Comparison of ENCODE assay signal across 16 mouse cellular contexts in the genomic region with DNA sequence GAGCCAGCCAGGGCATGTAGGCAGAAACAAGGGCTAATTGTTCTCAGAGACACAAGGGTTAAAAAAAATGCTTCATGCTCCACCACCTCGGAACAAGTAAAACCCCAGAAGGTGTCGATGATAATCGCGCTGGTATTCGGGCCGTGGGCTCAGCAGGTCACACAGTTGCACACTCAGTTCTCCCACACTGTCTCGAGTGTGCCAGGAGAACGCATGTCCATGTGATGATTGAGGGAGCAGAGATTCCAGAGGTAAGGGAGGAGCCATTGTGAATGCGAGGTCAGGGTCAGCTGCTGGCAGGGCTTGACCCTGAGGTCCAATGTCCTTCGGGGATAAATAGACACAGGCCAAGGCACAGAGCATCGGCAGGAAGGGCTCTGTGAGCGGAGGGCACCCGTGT.
DNase-seq lines count a peak whose midpoint lies in the region; ATAC-seq and TF ChIP-seq lines count a peak whose summit lies in the region.
"Had no signal": no experiment of that assay in that cellular context is flagged by ENCODE, and none has a peak within 500 bp of the region (broad histone marks: within the 10 kb centered on the region; RNA-seq: fewer than 3 reads in every experiment).

No protein-coding gene starts in this region.

- H3K4me3 ChIP-seq in forebrain, embryonic 11.5 days (ENCODE audit: low read depth, low read length): no peak overlapping the region
- no peak overlapping the region for H3K4me3 ChIP-seq in forebrain, embryonic 13.5 days
- no peak overlapping the region for H3K4me3 ChIP-seq in kidney, embryonic 15.5 days (replicated peaks)
- H3K4me3 ChIP-seq in stomach, embryonic 16.5 days (replicated peaks; ENCODE audit: low read length): no peak overlapping the region
- no peak overlapping the region for H3K4me3 ChIP-seq in stomach, postnatal 0 days (ENCODE audit: low read depth, low read length)
- H3K4me3 ChIP-seq: embryonic facial prominence, embryonic 13.5 days; limb, embryonic 12.5 days; lung, embryonic 15.5 days had no signal

- DNase-seq in forebrain, embryonic 11.5 days (ENCODE audit: low spot score): no peak
- DNase-seq in kidney, postnatal 10 days: no peak
- DNase-seq in stomach, postnatal 0 days (ENCODE audit: low spot score): no peak
- DNase-seq in gastrocnemius, postnatal 25 days: no peak
- DNase-seq: cerebellum, adult 9-11 months; gastrocnemius, postnatal 10 days had no signal

- H3K4me2 ChIP-seq in forebrain, embryonic 11.5 days (ENCODE audit: low read depth, low read length, severe bottlenecking): 0 out of 2 replicates have a peak overlapping the region, but pooled peaks have one; percentile 8
- no peak overlapping the region for H3K4me2 ChIP-seq in forebrain, embryonic 13.5 days
- H3K4me2 ChIP-seq in kidney, embryonic 15.5 days: no peak overlapping the region
- no peak overlapping the region for H3K4me2 ChIP-seq in stomach, embryonic 16.5 days (ENCODE audit: low read depth, low read length)
- no peak overlapping the region for H3K4me2 ChIP-seq in stomach, postnatal 0 days (replicated peaks; ENCODE audit: low read depth)
- H3K4me2 ChIP-seq: embryonic facial prominence, embryonic 13.5 days; limb, embryonic 12.5 days had no signal

- WGBS in forebrain, embryonic 11.5 days: 8% methylated on average over 13 of the region's 13 CpGs
- WGBS in forebrain, embryonic 13.5 days: 8% methylated on average over 13 of the region's 13 CpGs
- 11% methylated on average over 13 of the region's 13 CpGs for WGBS in kidney, embryonic 15.5 days
- WGBS in stomach, embryonic 16.5 days: 25% methylated on average over 13 of the region's 13 CpGs
- 43% methylated on average over 13 of the region's 13 CpGs for WGBS in stomach, postnatal 0 days

- no peaks in the 10 kb centered on the region for H3K27me3 ChIP-seq in forebrain, embryonic 11.5 days (ENCODE audit: control insufficient read depth, insufficient read depth, low read length)
- H3K27me3 ChIP-seq in forebrain, embryonic 13.5 days: no peaks in the 10 kb centered on the region
- 0 out of 2 replicates have a peak, but pooled peaks cover 6% of the 10 kb centered on the region for H3K27me3 ChIP-seq in kidney, embryonic 15.5 days
- H3K27me3 ChIP-seq in stomach, embryonic 16.5 days (ENCODE audit: control insufficient read depth, insufficient read depth, low read length): no peaks in the 10 kb centered on the region
- H3K27me3 ChIP-seq in stomach, postnatal 0 days (ENCODE audit: control insufficient read depth, insufficient read depth, low read length): no peaks in the 10 kb centered on the region
- H3K27me3 ChIP-seq: lung, embryonic 15.5 days had no signal

- TF ChIP-seq CTCF in stomach, postnatal 0 days (IDR thresholded peaks at IDR 0.05; ENCODE audit: low read depth): no peak

- no peak for TF ChIP-seq EP300 in stomach, postnatal 0 days (optimal IDR thresholded peaks at IDR 0.05)

- no peaks in the 10 kb centered on the region for H3K36me3 ChIP-seq in forebrain, embryonic 11.5 days (ENCODE audit: control insufficient read depth, insufficient read depth, low read length)
- H3K36me3 ChIP-seq in forebrain, embryonic 13.5 days (ENCODE audit: poor library complexity, severe bottlenecking): no peaks in the 10 kb centered on the region
- H3K36me3 ChIP-seq in kidney, embryonic 15.5 days: no peaks in the 10 kb centered on the region
- no peaks in the 10 kb centered on the region for H3K36me3 ChIP-seq in stomach, embryonic 16.5 days (ENCODE audit: control insufficient read depth, insufficient read depth, low read length)
- H3K36me3 ChIP-seq in stomach, postnatal 0 days (ENCODE audit: control insufficient read depth, insufficient read depth, low read length): no peaks in the 10 kb centered on the region
- H3K36me3 ChIP-seq: embryonic facial prominence, embryonic 13.5 days; G1E; limb, embryonic 12.5 days; lung, embryonic 15.5 days had no signal

- H3K27ac ChIP-seq in forebrain, embryonic 11.5 days (ENCODE audit: low read depth, low read length): no peak overlapping the region
- no peak overlapping the region for H3K27ac ChIP-seq in forebrain, embryonic 13.5 days
- H3K27ac ChIP-seq in kidney, embryonic 15.5 days: peak overlapping the region; percentile 88
- H3K27ac ChIP-seq in stomach, embryonic 16.5 days (ENCODE audit: low read length): no peak overlapping the region
- no peak overlapping the region for H3K27ac ChIP-seq in stomach, postnatal 0 days (replicated peaks)
- H3K27ac ChIP-seq: embryonic facial prominence, embryonic 13.5 days; limb, embryonic 12.5 days had no signal

- H3K4me1 ChIP-seq in forebrain, embryonic 11.5 days (replicated peaks; ENCODE audit: control insufficient read depth, insufficient read depth, low read length): peaks cover 22% of the 10 kb centered on the region
- H3K4me1 ChIP-seq in forebrain, embryonic 13.5 days: peaks cover 31% of the 10 kb centered on the region
- H3K4me1 ChIP-seq in kidney, embryonic 15.5 days: peaks cover 55% of the 10 kb centered on the region
- H3K4me1 ChIP-seq in stomach, embryonic 16.5 days (ENCODE audit: control insufficient read depth, insufficient read depth, low read length): peaks cover 16% of the 10 kb centered on the region
- H3K4me1 ChIP-seq in stomach, postnatal 0 days (replicated peaks; ENCODE audit: control insufficient read depth, insufficient read depth): peaks cover 6% of the 10 kb centered on the region; the same call in 1 of the 2 replicates

- no peak for ATAC-seq in forebrain, embryonic 11.5 days (replicated peaks; ENCODE audit: low FRiP score)
- no peak for ATAC-seq in forebrain, embryonic 13.5 days
- ATAC-seq in kidney, embryonic 15.5 days (replicated peaks; ENCODE audit: low FRiP score): no peak
- ATAC-seq in stomach, embryonic 16.5 days (ENCODE audit: insufficient read depth, low FRiP score): no peak
- no peak for ATAC-seq in stomach, postnatal 0 days (ENCODE audit: low FRiP score, low TSS enrichment)
- no peak for ATAC-seq in activated CD4-positive, CD25-positive, alpha-beta regulatory T cell, adult 4 months
- ATAC-seq: forebrain, embryonic 16.5 days; inflammation-experienced regulatory T-cells, adult 6 months had no signal

- no peaks in the 10 kb centered on the region for H3K9me3 ChIP-seq in forebrain, embryonic 11.5 days (ENCODE audit: control insufficient read depth, low read length)
- no peaks in the 10 kb centered on the region for H3K9me3 ChIP-seq in forebrain, embryonic 13.5 days (replicated peaks)
- H3K9me3 ChIP-seq in kidney, embryonic 15.5 days (replicated peaks): no peaks in the 10 kb centered on the region
- no peaks in the 10 kb centered on the region for H3K9me3 ChIP-seq in stomach, embryonic 16.5 days (replicated peaks; ENCODE audit: control insufficient read depth, low read length)
- H3K9me3 ChIP-seq in stomach, postnatal 0 days (ENCODE audit: control insufficient read depth, low read length): no peaks in the 10 kb centered on the region
- H3K9me3 ChIP-seq: embryonic facial prominence, embryonic 13.5 days; limb, embryonic 12.5 days; lung, embryonic 15.5 days had no signal

- H3K9ac ChIP-seq in forebrain, embryonic 11.5 days (ENCODE audit: low read length): no peak overlapping the region; the same call in 1 of the 2 replicates
- no peak overlapping the region for H3K9ac ChIP-seq in forebrain, embryonic 13.5 days
- H3K9ac ChIP-seq in kidney, embryonic 15.5 days: no peak overlapping the region
- H3K9ac ChIP-seq in stomach, embryonic 16.5 days (ENCODE audit: low read length): peak overlapping the region; percentile 58; the same call in 1 of the 2 replicates
- H3K9ac ChIP-seq in stomach, postnatal 0 days (ENCODE audit: low read length): no peak overlapping the region
- H3K9ac ChIP-seq: limb, embryonic 12.5 days; lung, embryonic 15.5 days had no signal
